Comparison of ENCODE assay signal across 25 mouse cellular contexts in the genomic region with DNA sequence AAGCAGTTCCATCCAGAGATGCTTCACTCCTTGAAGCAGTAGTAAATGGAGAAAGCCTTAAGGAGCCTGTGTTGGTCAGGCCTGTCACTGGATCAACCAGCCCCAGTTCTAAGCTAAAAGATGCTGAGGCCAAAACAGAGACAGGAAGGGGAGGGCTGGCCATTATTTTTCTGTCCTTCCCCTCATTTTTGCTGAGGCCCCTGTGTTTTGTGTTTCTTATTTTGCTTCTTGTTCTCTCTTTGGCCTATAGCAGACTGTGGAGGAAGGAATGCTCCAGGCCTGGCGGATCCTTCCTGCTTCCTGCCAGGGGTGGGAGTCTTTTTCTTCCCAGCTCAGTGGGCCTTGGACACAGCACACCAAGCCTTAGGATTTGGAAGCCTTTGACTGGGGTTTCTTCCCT. TPM values are rescaled to one million over a fixed set of nuclear protein-coding genes. Genes with fewer than 3 reads are reported as not detected.
DNase-seq lines count a peak whose midpoint lies in the region; ATAC-seq and TF ChIP-seq lines count a peak whose summit lies in the region.
"Had no signal": no experiment of that assay in that cellular context is flagged by ENCODE, and none has a peak within 500 bp of the region (broad histone marks: within the 10 kb centered on the region; RNA-seq: fewer than 3 reads in every experiment).

No protein-coding gene starts in this region.

- TF ChIP-seq POLR2A in liver, adult 2 months (IDR thresholded peaks at IDR 0.05; ENCODE audit: extremely low read depth, insufficient read depth, low read length), result no peak
- TF ChIP-seq POLR2A in bone marrow, adult 2 months (IDR thresholded peaks at IDR 0.05; ENCODE audit: borderline replicate concordance, control insufficient read depth, low read depth, low read length), result no peak

- 83% methylated on average over 1 of the region's 1 CpGs for WGBS in liver, adult 2 months
- 68% methylated on average over 1 of the region's 1 CpGs for WGBS in bone marrow, adult 2 months
- WGBS in liver, postnatal 0 days (ENCODE audit: insufficient replicate concordance), result 50% methylated on average over 1 of the region's 1 CpGs

- TF ChIP-seq CTCF in liver, adult 2 months (IDR thresholded peaks at IDR 0.05; ENCODE audit: low read depth, low read length), result no peak
- no peak for TF ChIP-seq CTCF in bone marrow, adult 2 months (IDR thresholded peaks at IDR 0.05; ENCODE audit: control insufficient read depth, insufficient read depth, low read length)
- no peak for TF ChIP-seq CTCF in liver, postnatal 0 days (IDR thresholded peaks at IDR 0.05; ENCODE audit: low read depth)

- no peaks in the 10 kb centered on the region for H3K36me3 ChIP-seq in liver, adult 2 months (ENCODE audit: control insufficient read depth, insufficient read depth, low read length)
- no peaks in the 10 kb centered on the region for H3K36me3 ChIP-seq in liver, postnatal 0 days (replicated peaks; ENCODE audit: insufficient read depth, low read length)
- H3K36me3 ChIP-seq: embryonic facial prominence, embryonic 15.5 days; forebrain, embryonic 10.5 days; heart, embryonic 15.5 days; hindbrain, embryonic 13.5 days; intestine, embryonic 15.5 days had no signal

- intact Hi-C loops in heart, postnatal 25 days (cut with DNase I), result no loop called here
- intact Hi-C loops in left cerebral cortex, postnatal 25 days (cut with DNase I), result no loop called here

- no peak for ATAC-seq in liver, postnatal 0 days
- ATAC-seq: forebrain, embryonic 14.5 days; intestine, embryonic 15.5 days had no signal

- H3K4me2 ChIP-seq in liver, postnatal 0 days (ENCODE audit: low read depth, low read length), result no peak overlapping the region
- H3K4me2 ChIP-seq: embryonic facial prominence, embryonic 15.5 days; heart, embryonic 11.5 days; heart, embryonic 15.5 days; hindbrain, embryonic 13.5 days; intestine, embryonic 15.5 days had no signal

- no peaks in the 10 kb centered on the region for H3K27me3 ChIP-seq in liver, adult 2 months (ENCODE audit: control insufficient read depth, insufficient read depth, low read length)
- H3K27me3 ChIP-seq in liver, postnatal 0 days (ENCODE audit: insufficient read depth, low read length), result no peaks in the 10 kb centered on the region
- H3K27me3 ChIP-seq: embryonic facial prominence, embryonic 15.5 days; hindbrain, embryonic 13.5 days; intestine, embryonic 15.5 days had no signal

- peak; percentile 96 for DNase-seq in heart, adult 11 months
- DNase-seq in heart, postnatal 25 days (ENCODE audit: low spot score), result no peak
- peak; percentile 28 for DNase-seq in liver, adult 2 months (ENCODE audit: extremely low read depth, low read depth, low spot score)
- DNase-seq in liver, result no peak
- DNase-seq in liver, postnatal 0 days, result no peak
- DNase-seq in layer of hippocampus, adult 18-20 months (ENCODE audit: low spot score in 2 of 2), result no peak
- DNase-seq in left cerebral cortex, postnatal 25 days (ENCODE audit: low spot score in 2 of 2), result no peak
- DNase-seq: adrenal gland, postnatal 10 days; cerebellum, adult 2 months; cerebellum, postnatal 10 days; embryo, embryonic 11 days; gastrocnemius, postnatal 10 days had no signal

- H3K79me2 ChIP-seq in liver, adult 2 months (ENCODE audit: control insufficient read depth, insufficient read depth, low read length), result no peaks in the 10 kb centered on the region

- peak overlapping the region; percentile 31; the same call in 1 of the 2 replicates for H3K9ac ChIP-seq in liver, adult 2 months (ENCODE audit: low read depth, low read length)
- H3K9ac ChIP-seq in liver, postnatal 0 days (replicated peaks), result no peak overlapping the region
- H3K9ac ChIP-seq: embryonic facial prominence, embryonic 15.5 days; heart, embryonic 15.5 days; hindbrain, embryonic 13.5 days; intestine, embryonic 15.5 days had no signal

- H3K27ac ChIP-seq in liver, adult 2 months (replicated peaks; ENCODE audit: insufficient read depth, low read depth, low read length), result peak overlapping the region; percentile 59
- peak overlapping the region; percentile 53 for H3K27ac ChIP-seq in bone marrow, adult 2 months (ENCODE audit: control insufficient read depth, insufficient read depth, low read depth, low read length, poor library complexity)
- H3K27ac ChIP-seq in liver, postnatal 0 days (ENCODE audit: low read depth), result peak overlapping the region; percentile 61; the same call in 1 of the 2 replicates
- H3K27ac ChIP-seq: embryonic facial prominence, embryonic 15.5 days; forebrain, embryonic 10.5 days; heart, embryonic 15.5 days; hindbrain, embryonic 13.5 days; intestine, embryonic 15.5 days had no signal

- no peaks in the 10 kb centered on the region for H3K4me1 ChIP-seq in liver, adult 2 months (ENCODE audit: control insufficient read depth, insufficient read depth, low read length)
- H3K4me1 ChIP-seq in bone marrow, adult 2 months (ENCODE audit: control insufficient read depth, insufficient read depth, low read length), result peaks cover 27% of the 10 kb centered on the region
- H3K4me1 ChIP-seq in liver, postnatal 0 days (ENCODE audit: insufficient read depth), result peaks cover 14% of the 10 kb centered on the region
- H3K4me1 ChIP-seq: embryonic facial prominence, embryonic 15.5 days; forebrain, embryonic 10.5 days; heart, embryonic 15.5 days; hindbrain, embryonic 13.5 days; intestine, embryonic 15.5 days had no signal

- no peak for TF ChIP-seq EP300 in liver, postnatal 0 days (IDR thresholded peaks at IDR 0.05; ENCODE audit: low read depth)

- H3K4me3 ChIP-seq in liver, adult 2 months (ENCODE audit: insufficient read depth, low read depth, low read length), result no peak overlapping the region
- no peak overlapping the region for H3K4me3 ChIP-seq in bone marrow, adult 2 months (replicated peaks; ENCODE audit: control insufficient read depth, low read depth, low read length)
- H3K4me3 ChIP-seq in liver, postnatal 0 days (ENCODE audit: low read depth, low read length), result no peak overlapping the region
- H3K4me3 ChIP-seq: embryonic facial prominence, embryonic 15.5 days; erythroblast, embryonic 14.5 days; forebrain, embryonic 10.5 days; heart, embryonic 15.5 days; hindbrain, embryonic 13.5 days; intestine, embryonic 15.5 days had no signal

- H3K9me3 ChIP-seq in liver, postnatal 0 days (ENCODE audit: low read length), result no peaks in the 10 kb centered on the region
- H3K9me3 ChIP-seq: embryonic facial prominence, embryonic 15.5 days; forebrain, embryonic 10.5 days; heart, embryonic 15.5 days; hindbrain, embryonic 13.5 days; intestine, embryonic 15.5 days had no signal

RNA-seq across cellular contexts. Expression of a gene that starts 23.5 kb away (rescaled TPM):
- 1 to 10 TPM; 2.2 to 2.3 TPM for total RNA-seq in heart, postnatal 25 days (2021)
- 2.7 and 3.5 TPM in 2 replicates for total RNA-seq in liver, adult 2 months (2014; rRNA removed)
- 1.6 and 2.9 TPM in 2 replicates for polyA plus RNA-seq in liver, adult 2 months (2012; rRNA removed)
- polyA plus RNA-seq in bone marrow, adult 2 months (2011; ENCODE audit: insufficient read depth, insufficient read length, low replicate concordance, missing spikeins), result 16.0 and 32.8 TPM in 2 replicates
- 2.4 and 2.7 TPM in 2 replicates for polyA plus RNA-seq in liver, postnatal 0 days (2015; fragmentation: Nextera tagmentation; extraction: Ambion mirVana)
- 1 to 10 TPM; 2.4 to 2.8 TPM for total RNA-seq in layer of hippocampus, adult 18-20 months (2021)
- 1 to 10 TPM; 3.0 to 4.1 TPM for total RNA-seq in left cerebral cortex, postnatal 25 days (2021)
- total RNA-seq: MEL had no signal
- polyA plus RNA-seq: C2C12 had no signal

RNA-seq across cellular contexts. Expression of a gene that starts 41.5 kb away (rescaled TPM):
- total RNA-seq in heart, postnatal 25 days (2021), result not detected
- 0.37 and 1.1 TPM in 2 replicates for total RNA-seq in liver, adult 2 months (2014; rRNA removed)
- 0.14 and 0.43 TPM in 2 replicates for polyA plus RNA-seq in liver, adult 2 months (2012; rRNA removed)
- polyA plus RNA-seq in bone marrow, adult 2 months (2011; ENCODE audit: insufficient read depth, insufficient read length, low replicate concordance, missing spikeins), result not detected in 2 replicates
- polyA plus RNA-seq in liver, postnatal 0 days (2015; fragmentation: Nextera tagmentation; extraction: Ambion mirVana), result not detected in 2 replicates
- not detected for total RNA-seq in layer of hippocampus, adult 18-20 months (2021)
- total RNA-seq in left cerebral cortex, postnatal 25 days (2021), result under 1 TPM in 1 of 2 experiments, not detected in 1; 0.41 TPM
- total RNA-seq: adrenal gland, postnatal 10 days; gastrocnemius, postnatal 10 days; hematopoietic stem cell, adult 5-6 weeks; MEL had no signal
- polyA plus RNA-seq: C2C12; embryonic facial prominence, embryonic 11.5 days; erythroblast, embryonic 14.5 days; forebrain, embryonic 14.5 days; hindbrain, embryonic 13.5 days had no signal

Comparison
In these comparisons a context has a peak if more than half of its experiments do, and no peak if none do; other contexts are left out.
1. DNase-seq: peak in heart, adult 11 months (single experiment) and liver, adult 2 months (single experiment); none in heart, postnatal 25 days (single experiment), liver (single experiment), liver, postnatal 0 days (single experiment), layer of hippocampus, adult 18-20 months (0 of 2) and left cerebral cortex, postnatal 25 days (0 of 2).
2. Peak in every context shown above with its lines, with median percentiles within 50 percentile points of each other: H3K27ac ChIP-seq.